11 mouse cellular contexts compared by ENCODE assay signal in genomic region chr5:121340965-121341473, GRCm38 (mm10). TPM values are rescaled to one million over a fixed set of nuclear protein-coding genes. Genes with fewer than 3 reads are reported as not detected.
DNase-seq lines count a peak whose midpoint lies in the region; ATAC-seq lines count a peak whose summit lies in the region.
"Had no signal": no experiment of that assay in that cellular context is flagged by ENCODE, and none has a peak within 500 bp of the region (broad histone marks: within the 10 kb centered on the region; RNA-seq: fewer than 3 reads in every experiment).

No protein-coding gene starts in this region.

- H3K9ac ChIP-seq in heart, embryonic 16.5 days (ENCODE audit: low read length), result no peak overlapping the region
- no peak overlapping the region for H3K9ac ChIP-seq in heart, embryonic 12.5 days
- no peak overlapping the region for H3K9ac ChIP-seq in forebrain, embryonic 15.5 days (replicated peaks)

- no peak overlapping the region for H3K27ac ChIP-seq in heart, embryonic 16.5 days (ENCODE audit: low read length)
- H3K27ac ChIP-seq in heart, embryonic 12.5 days (ENCODE audit: poor library complexity, severe bottlenecking), result no peak overlapping the region
- H3K27ac ChIP-seq in limb, embryonic 10.5 days, result peak overlapping the region; percentile 12; the same call in 1 of the 2 replicates
- H3K27ac ChIP-seq in forebrain, embryonic 15.5 days (replicated peaks), result no peak overlapping the region

- ATAC-seq in heart, embryonic 16.5 days (replicated peaks; ENCODE audit: extremely low read depth, insufficient read depth, low FRiP score), result peak; percentile 49
- no peak for ATAC-seq in heart, embryonic 12.5 days (ENCODE audit: insufficient number of reproducible peaks, low FRiP score)
- ATAC-seq in common myeloid progenitor, adult 5-6 weeks (replicated peaks; ENCODE audit: low read depth, poor library complexity, severe bottlenecking), result peak; percentile 39
- ATAC-seq in forebrain, embryonic 15.5 days (replicated peaks), result no peak

- no peak overlapping the region for H3K4me3 ChIP-seq in heart, embryonic 16.5 days (ENCODE audit: low read length)
- no peak overlapping the region for H3K4me3 ChIP-seq in heart, embryonic 12.5 days
- H3K4me3 ChIP-seq in limb, embryonic 10.5 days, result no peak overlapping the region
- H3K4me3 ChIP-seq in forebrain, embryonic 15.5 days, result no peak overlapping the region
- H3K4me3 ChIP-seq: megakaryocyte, embryonic 14.5 days had no signal

- no peaks in the 10 kb centered on the region for H3K27me3 ChIP-seq in heart, embryonic 16.5 days (ENCODE audit: control insufficient read depth, insufficient read depth, low read length)
- no peaks in the 10 kb centered on the region for H3K27me3 ChIP-seq in heart, embryonic 12.5 days (replicated peaks)
- no peaks in the 10 kb centered on the region for H3K27me3 ChIP-seq in limb, embryonic 10.5 days (ENCODE audit: low read depth, poor library complexity, severe bottlenecking)
- no peaks in the 10 kb centered on the region for H3K27me3 ChIP-seq in forebrain, embryonic 15.5 days
- H3K27me3 ChIP-seq: megakaryocyte, embryonic 14.5 days had no signal

- no peak overlapping the region for H3K4me2 ChIP-seq in heart, embryonic 16.5 days (ENCODE audit: low read depth, low read length)
- no peak overlapping the region for H3K4me2 ChIP-seq in heart, embryonic 12.5 days
- no peak overlapping the region for H3K4me2 ChIP-seq in forebrain, embryonic 15.5 days (replicated peaks)

- DNase-seq in 3T3-L1 (ENCODE audit: low read depth, low spot score), result peak; percentile 81
- peak; percentile 43 for DNase-seq in limb, embryonic 10.5 days (ENCODE audit: low spot score)
- DNase-seq in right cerebral cortex, postnatal 36 days (ENCODE audit: low spot score in 2 of 2), result no peak
- no peak for DNase-seq in Muller cell, postnatal 12 days (ENCODE audit: inconsistent ontology term)
- DNase-seq: B cell, adult 2 months; heart, postnatal 10 days had no signal

- H3K36me3 ChIP-seq in heart, embryonic 16.5 days (ENCODE audit: control insufficient read depth, insufficient read depth), result peaks cover 63% of the 10 kb centered on the region
- peaks cover 95% of the 10 kb centered on the region for H3K36me3 ChIP-seq in heart, embryonic 12.5 days
- H3K36me3 ChIP-seq in limb, embryonic 10.5 days, result peaks cover 88% of the 10 kb centered on the region
- H3K36me3 ChIP-seq in forebrain, embryonic 15.5 days, result peaks cover 96% of the 10 kb centered on the region

- whole genome bisulfite sequencing in heart, embryonic 16.5 days, result 58% methylated on average over 7 of the region's 7 CpGs
- WGBS in heart, embryonic 12.5 days, result 54% methylated on average over 7 of the region's 7 CpGs
- 15% methylated on average over 7 of the region's 7 CpGs for WGBS in limb, embryonic 10.5 days
- WGBS in forebrain, embryonic 15.5 days, result 71% methylated on average over 7 of the region's 7 CpGs

- no peaks in the 10 kb centered on the region for H3K4me1 ChIP-seq in heart, embryonic 16.5 days (ENCODE audit: control insufficient read depth, insufficient read depth, low read length)
- no peaks in the 10 kb centered on the region for H3K4me1 ChIP-seq in heart, embryonic 12.5 days (replicated peaks)
- H3K4me1 ChIP-seq in limb, embryonic 10.5 days, result peaks cover 26% of the 10 kb centered on the region
- no peaks in the 10 kb centered on the region for H3K4me1 ChIP-seq in forebrain, embryonic 15.5 days

- H3K9me3 ChIP-seq in heart, embryonic 16.5 days (replicated peaks; ENCODE audit: control insufficient read depth, low read length), result no peaks in the 10 kb centered on the region
- no peaks in the 10 kb centered on the region for H3K9me3 ChIP-seq in heart, embryonic 12.5 days (replicated peaks)
- no peaks in the 10 kb centered on the region for H3K9me3 ChIP-seq in limb, embryonic 10.5 days (replicated peaks)
- no peaks in the 10 kb centered on the region for H3K9me3 ChIP-seq in forebrain, embryonic 15.5 days
- H3K9me3 ChIP-seq: megakaryocyte, embryonic 14.5 days had no signal

RNA-seq across cellular contexts. Expression of gene Trafd1, which starts 44.4 kb away (rescaled TPM):
- 85.0 and 86.3 TPM in 2 replicates for polyA plus RNA-seq in heart, embryonic 16.5 days (2015; fragmentation: Nextera tagmentation; extraction: Ambion mirVana)
- 82.6 and 83.4 TPM in 2 replicates for polyA plus RNA-seq in heart, embryonic 12.5 days (2016; fragmentation: Nextera tagmentation; extraction: Ambion mirVana)
- total RNA-seq in common myeloid progenitor, adult 5-6 weeks (2017), result 25.5 and 45.0 TPM in 2 replicates
- 50.4 and 67.7 TPM in 2 replicates for polyA plus RNA-seq in limb, embryonic 10.5 days (2016; fragmentation: Nextera tagmentation; extraction: Ambion mirVana)
- polyA plus RNA-seq in forebrain, embryonic 15.5 days (2015; fragmentation: Nextera tagmentation; extraction: Ambion mirVana), result 138 and 142 TPM in 2 replicates

RNA-seq across cellular contexts. Expression of gene Naa25, which starts 56.7 kb away (rescaled TPM):
- 35.5 and 36.3 TPM in 2 replicates for polyA plus RNA-seq in heart, embryonic 16.5 days (2015; fragmentation: Nextera tagmentation; extraction: Ambion mirVana)
- polyA plus RNA-seq in heart, embryonic 12.5 days (2016; fragmentation: Nextera tagmentation; extraction: Ambion mirVana), result 37.5 and 39.1 TPM in 2 replicates
- 68.7 and 73.2 TPM in 2 replicates for total RNA-seq in common myeloid progenitor, adult 5-6 weeks (2017)
- 47.0 and 52.8 TPM in 2 replicates for polyA plus RNA-seq in limb, embryonic 10.5 days (2016; fragmentation: Nextera tagmentation; extraction: Ambion mirVana)
- 54.7 and 59.0 TPM in 2 replicates for polyA plus RNA-seq in forebrain, embryonic 15.5 days (2015; fragmentation: Nextera tagmentation; extraction: Ambion mirVana)

Comparison
In these comparisons a context has a peak if more than half of its experiments do, and no peak if none do; other contexts are left out.
1. ATAC-seq: peak in heart, embryonic 16.5 days (single experiment) and common myeloid progenitor, adult 5-6 weeks (single experiment); none in heart, embryonic 12.5 days (single experiment) and forebrain, embryonic 15.5 days (single experiment).
2. DNase-seq: peak in 3T3-L1 (single experiment) and limb, embryonic 10.5 days (single experiment); none in right cerebral cortex, postnatal 36 days (0 of 2) and Muller cell, postnatal 12 days (single experiment).